Mouse (Mus musculus) stomach, embryonic 15.5 days (tissue): Measurements from ENCODE around the gene Sox21. TPM values are rescaled to one million over a fixed set of nuclear protein-coding genes. Genes with fewer than 3 reads are reported as not detected.

Source experiments
- ATAC-seq: fragments of 200-750 bp; cut with Nextera tagmentation; 2 replicates; pipeline ENCODE4 v1.8.0; 2017; ENCODE audit warnings: low read depth, moderate number of reproducible peaks, moderate TSS enrichment; ENCODE audit not compliant: insufficient read depth, low FRiP score
- H3K27ac ChIP-seq: fragments of 300-500 bp; sonication (generic); 2 replicates; pipeline ENCODE4 v1.5.1; 2015; ENCODE audit warnings: mild to moderate bottlenecking, inconsistent platforms
- H3K27me3 ChIP-seq: fragments of 300-500 bp; sonication (generic); replicated peaks from 2 replicates; pipeline ENCODE4 v1.6.1; 2015; ENCODE audit warnings: inconsistent platforms
- H3K36me3 ChIP-seq: fragments of 300-500 bp; sonication (generic); 2 replicates; pipeline ENCODE4 v1.6.1; 2015; ENCODE audit warnings: inconsistent platforms
- H3K4me1 ChIP-seq: fragments of 300-500 bp; sonication (generic); 2 replicates; pipeline ENCODE4 v1.6.1; 2015; ENCODE audit warnings: inconsistent platforms
- H3K4me2 ChIP-seq: fragments of 300-500 bp; sonication (generic); 2 replicates; pipeline ENCODE4 v1.6.1; 2015; ENCODE audit warnings: mild to moderate bottlenecking, inconsistent platforms
- H3K4me3 ChIP-seq: fragments of 300-500 bp; sonication (generic); replicated peaks from 2 replicates; pipeline ENCODE4 v1.5.1; 2015; ENCODE audit warnings: inconsistent platforms
- H3K9ac ChIP-seq: fragments of 300-500 bp; sonication (generic); 2 replicates; pipeline ENCODE4 v1.6.1; 2015; ENCODE audit warnings: inconsistent platforms
- H3K9me3 ChIP-seq: fragments of 300-500 bp; sonication (generic); 2 replicates; pipeline ENCODE4 v1.6.1; 2016; ENCODE audit warnings: inconsistent platforms
- whole genome bisulfite sequencing: fragments of 180-500 bp; shearing (Covaris S2); methylation state at CpG from one replicate; pipeline ENCODE4 v1.1.7; 2015; 5-methylcytosine and 5-hydroxymethylcytosine counted together
- polyA plus RNA-seq: library from polyadenylated mRNA; unstranded; fragments of >200 nt; fragmentation: Nextera tagmentation; extraction: Ambion mirVana; gene quantifications from 2 replicates; pipeline ENCODE4 v1.2.1, GENCODE M21; 2015

Gene Sox21
- polyA plus RNA-seq, 1 experiment from 2014 or later = 6.2 TPM

DNA sequence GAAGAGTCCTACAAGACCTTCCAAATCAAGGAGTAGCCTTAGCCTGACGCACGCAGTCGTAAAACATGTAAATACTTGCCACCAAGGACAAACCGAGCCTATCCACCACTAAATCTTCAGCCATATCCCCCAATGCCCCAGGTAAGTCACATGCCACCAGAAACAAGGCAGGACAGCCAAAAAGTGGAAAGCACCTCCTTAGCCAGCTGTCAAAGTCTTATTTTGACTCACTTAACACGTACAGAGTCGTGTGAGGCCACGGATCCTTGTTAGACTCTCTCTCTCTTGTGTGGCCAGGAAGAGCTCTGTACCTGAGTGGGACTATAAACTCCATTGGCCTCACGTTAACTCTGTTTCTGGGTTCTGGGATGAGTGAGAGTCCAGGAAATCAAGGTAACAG is 20.0 kb downstream of the Sox21 start:
- Histone ChIP-seq H3K27me3 (0 out of 2 replicates have a peak, but pooled peaks cover 3% of the 10 kb centered on the region), H3K9ac (no peak overlapping the region), H3K27ac (no peak overlapping the region), H3K9me3 (no peaks in the 10 kb centered on the region), H3K4me1 (no peaks in the 10 kb centered on the region), H3K36me3 (no peaks in the 10 kb centered on the region), H3K4me2 (no peak overlapping the region), H3K4me3 (no peak overlapping the region)
- 86% methylated on average over 8 of the region's 8 CpGs for WGBS
- ATAC-seq = no peak

DNA sequence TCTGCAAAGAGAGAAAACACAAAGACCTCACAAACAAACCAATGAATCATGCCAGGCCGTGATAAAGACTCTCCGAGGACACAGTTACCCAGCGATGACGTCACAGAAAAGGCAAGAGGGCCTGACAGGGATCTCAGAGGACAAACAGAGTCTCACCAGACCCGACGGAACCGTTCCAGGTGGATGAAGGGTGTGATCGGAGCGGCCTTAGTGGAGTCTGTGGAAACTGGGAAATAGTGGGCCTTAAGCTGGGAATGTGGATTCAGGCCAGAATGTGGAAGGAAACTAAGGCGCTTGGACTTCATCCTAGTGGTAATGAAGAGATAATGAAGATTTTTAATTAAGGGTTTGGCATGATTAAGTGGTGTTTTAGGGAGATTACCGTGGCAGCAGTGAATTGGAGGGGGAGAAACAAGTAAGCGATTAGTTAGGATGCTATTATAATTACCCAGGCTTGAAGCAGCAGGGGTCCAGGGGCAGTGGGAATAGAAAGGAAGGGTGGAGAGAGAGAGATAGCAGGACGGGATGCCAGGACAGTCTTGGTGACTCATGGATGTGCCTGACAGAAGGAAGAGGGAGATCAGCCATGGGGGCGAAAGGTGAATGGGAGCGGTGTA is 24.5 kb downstream of the Sox21 start:
- Histone ChIP-seq H3K27ac (no peak overlapping the region), H3K9ac (no peak overlapping the region), H3K4me2 (no peak overlapping the region), H3K36me3 (no peaks in the 10 kb centered on the region), H3K4me1 (no peaks in the 10 kb centered on the region), H3K4me3 (no peak overlapping the region), H3K27me3 (no peaks in the 10 kb centered on the region), H3K9me3 (no peaks in the 10 kb centered on the region)
- WGBS = 79% methylated on average over 15 of the region's 15 CpGs
- no peak for ATAC-seq

DNA sequence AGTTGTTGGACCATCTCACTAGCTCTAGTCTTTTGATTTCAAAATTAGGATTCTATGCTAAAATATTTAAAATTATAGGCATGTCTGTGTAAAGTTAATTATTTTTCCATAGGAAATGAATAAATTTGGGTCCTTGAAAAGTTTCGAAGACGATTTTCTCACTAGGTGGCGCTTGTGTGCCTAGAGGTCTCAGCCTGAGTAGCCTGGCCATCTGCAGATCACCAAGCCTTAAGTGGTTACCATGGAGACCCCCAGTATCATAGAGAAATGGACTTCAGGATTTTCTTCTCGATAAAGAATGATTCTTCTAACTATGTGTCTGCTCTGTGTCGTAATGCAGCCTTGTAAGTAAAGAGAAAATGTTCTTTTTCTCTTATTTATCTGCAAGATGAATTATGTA is 27.2 kb downstream of the Sox21 start:
- Histone ChIP-seq H3K27ac (no peak overlapping the region), H3K36me3 (no peaks in the 10 kb centered on the region), H3K9ac (no peak overlapping the region), H3K4me1 (no peaks in the 10 kb centered on the region), H3K9me3 (no peaks in the 10 kb centered on the region), H3K4me2 (no peak overlapping the region), H3K4me3 (no peak overlapping the region), H3K27me3 (no peaks in the 10 kb centered on the region)
- WGBS = 19% methylated on average over 5 of the region's 5 CpGs
- ATAC-seq = no peak

DNA sequence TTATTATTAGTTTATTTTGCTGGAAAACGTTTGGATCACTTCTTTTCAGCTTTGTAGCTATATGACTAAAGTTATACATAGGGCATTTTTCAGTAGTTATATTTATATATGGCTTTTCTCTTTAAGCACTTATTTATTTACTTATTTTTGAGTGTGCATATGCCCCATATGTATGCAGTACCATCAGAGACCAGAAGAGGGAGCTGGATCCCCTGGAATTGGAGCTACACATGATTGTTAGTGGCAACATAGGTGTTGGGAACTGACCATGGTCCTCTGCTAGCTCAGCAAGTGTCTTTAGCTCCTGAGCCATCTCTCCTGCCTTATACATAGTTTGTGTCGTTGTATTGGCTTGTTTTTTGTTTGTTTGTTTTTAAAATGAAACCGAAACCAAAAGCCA is 29.5 kb downstream of the Sox21 start:
- no peaks in the 10 kb centered on the region for H3K36me3 ChIP-seq
- no peak overlapping the region for H3K9ac ChIP-seq
- H3K4me1 ChIP-seq = no peaks in the 10 kb centered on the region
- no peak overlapping the region for H3K27ac ChIP-seq
- no peak overlapping the region for H3K4me3 ChIP-seq
- no peak for ATAC-seq
- no peak overlapping the region for H3K4me2 ChIP-seq
- WGBS = 82% methylated on average over 3 of the region's 3 CpGs
- H3K9me3 ChIP-seq = no peaks in the 10 kb centered on the region
- no peaks in the 10 kb centered on the region for H3K27me3 ChIP-seq

- no peak for ATAC-seq
- Histone ChIP-seq H3K4me2 (no peak overlapping the region), H3K9me3 (no peaks in the 10 kb centered on the region), H3K36me3 (no peaks in the 10 kb centered on the region), H3K4me3 (no peak overlapping the region), H3K4me1 (no peaks in the 10 kb centered on the region), H3K27me3 (no peaks in the 10 kb centered on the region), H3K9ac (no peak overlapping the region), H3K27ac (no peak overlapping the region)
- WGBS = 73% methylated on average over 7 of the region's 7 CpGs
Measured at GRCm38 (mm10) chr14:118203031-118203430, 33.8 kb downstream of the Sox21 start.

DNA sequence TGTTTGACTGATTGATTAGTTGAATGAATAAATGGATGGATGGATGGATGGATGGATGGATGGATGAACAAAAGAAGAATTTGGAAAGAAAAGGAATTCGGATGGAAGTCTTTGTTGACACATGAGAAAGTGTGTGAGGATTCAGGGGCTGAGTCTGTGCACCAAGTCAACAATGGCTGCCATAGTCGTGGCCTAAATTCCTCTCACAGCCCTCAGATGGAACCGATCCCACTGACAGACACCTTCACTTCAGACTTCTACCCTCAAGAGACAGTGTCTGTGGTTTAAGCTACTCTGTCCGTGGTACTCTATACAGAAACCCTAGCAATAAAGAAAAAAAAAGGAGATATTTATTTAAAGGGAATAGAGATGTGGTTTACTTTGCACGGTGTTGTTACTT is 34.8 kb downstream of the Sox21 start:
- Histone ChIP-seq H3K27me3 (no peaks in the 10 kb centered on the region), H3K36me3 (no peaks in the 10 kb centered on the region), H3K9ac (no peak overlapping the region), H3K4me3 (no peak overlapping the region), H3K4me2 (no peak overlapping the region), H3K9me3 (no peaks in the 10 kb centered on the region), H3K27ac (no peak overlapping the region), H3K4me1 (no peaks in the 10 kb centered on the region)
- WGBS = 87% methylated on average over 5 of the region's 5 CpGs
- ATAC-seq = no peak

DNA sequence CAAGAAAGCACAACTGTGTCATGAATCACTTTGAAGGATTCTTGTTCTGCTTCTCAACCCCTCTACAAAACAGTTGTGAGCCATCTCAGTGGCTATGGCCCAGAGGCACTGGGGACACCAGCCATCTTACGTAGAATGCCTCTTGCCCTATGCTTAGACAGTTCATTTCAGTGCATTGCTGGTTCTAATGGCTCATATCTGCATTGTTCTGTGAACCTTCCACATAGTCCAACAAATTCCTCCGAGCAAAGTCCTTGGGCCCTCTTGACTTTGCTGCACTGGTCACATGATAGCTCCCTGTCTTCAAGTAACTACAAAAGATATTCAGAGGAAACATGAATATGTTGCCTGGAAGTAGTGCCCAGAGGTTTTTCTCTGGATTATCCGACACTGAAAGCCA is 36.1 kb downstream of the Sox21 start:
- Histone ChIP-seq H3K27me3 (no peaks in the 10 kb centered on the region), H3K4me3 (no peak overlapping the region), H3K9ac (no peak overlapping the region), H3K27ac (no peak overlapping the region), H3K4me2 (no peak overlapping the region), H3K36me3 (no peaks in the 10 kb centered on the region), H3K4me1 (no peaks in the 10 kb centered on the region), H3K9me3 (no peaks in the 10 kb centered on the region)
- ATAC-seq = no peak
- WGBS = 84% methylated on average over 3 of the region's 3 CpGs

- Histone ChIP-seq H3K36me3 (no peaks in the 10 kb centered on the region), H3K27me3 (no peaks in the 10 kb centered on the region), H3K9me3 (no peaks in the 10 kb centered on the region), H3K9ac (no peak overlapping the region), H3K27ac (no peak overlapping the region), H3K4me2 (no peak overlapping the region), H3K4me3 (no peak overlapping the region), H3K4me1 (no peaks in the 10 kb centered on the region)
- no peak for ATAC-seq
- 67% methylated on average over 12 of the region's 12 CpGs for WGBS
Measured at GRCm38 (mm10) chr14:118197063-118197462, 39.8 kb downstream of the Sox21 start.

DNA sequence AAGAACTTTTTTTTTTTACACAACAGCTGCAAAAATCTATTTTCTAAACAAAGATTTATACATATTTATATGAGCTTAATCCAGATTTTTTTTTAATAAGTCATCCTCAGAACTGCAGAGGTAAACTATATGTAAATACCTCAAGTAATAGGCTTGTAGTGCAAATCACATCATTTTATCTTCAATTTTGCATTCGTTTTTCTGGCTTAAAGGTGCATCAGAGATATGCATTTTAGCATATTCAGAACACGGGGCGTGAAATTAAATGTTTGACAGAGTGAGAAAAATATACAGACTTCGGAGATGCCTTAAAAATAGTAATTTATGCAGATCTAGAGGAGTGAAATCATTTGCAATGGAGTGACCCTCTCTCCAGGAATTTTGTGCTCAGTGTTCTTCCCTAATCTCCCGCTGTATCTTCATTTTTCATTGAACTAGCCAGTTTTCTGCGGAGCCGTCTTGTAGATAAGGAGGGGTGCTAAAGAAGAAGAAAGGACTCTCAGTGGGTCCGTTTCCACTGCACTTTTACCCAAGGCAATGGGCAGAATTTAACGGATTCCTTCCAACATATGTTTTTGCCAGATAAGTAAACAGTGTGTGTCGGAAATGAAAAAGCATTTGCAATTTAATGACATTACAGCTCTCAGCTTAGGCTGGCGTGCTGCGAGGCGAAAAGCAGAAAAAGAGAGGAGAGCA is 42.5 kb downstream of the Sox21 start:
- Histone ChIP-seq H3K4me3 (no peak overlapping the region), H3K36me3 (no peaks in the 10 kb centered on the region), H3K4me1 (no peaks in the 10 kb centered on the region), H3K9me3 (no peaks in the 10 kb centered on the region), H3K9ac (no peak overlapping the region), H3K27me3 (no peaks in the 10 kb centered on the region), H3K4me2 (no peak overlapping the region), H3K27ac (no peak overlapping the region)
- ATAC-seq = no peak
- WGBS = 52% methylated on average over 13 of the region's 13 CpGs

GRCm38 (mm10) chr14:118193663-118194062 is 43.2 kb downstream of the Sox21 start:
- H3K4me3 ChIP-seq = no peak overlapping the region
- H3K4me1 ChIP-seq = no peaks in the 10 kb centered on the region
- 52% methylated on average over 10 of the region's 10 CpGs for WGBS
- ATAC-seq = no peak
- H3K27ac ChIP-seq = no peak overlapping the region
- H3K4me2 ChIP-seq = no peak overlapping the region
- no peaks in the 10 kb centered on the region for H3K36me3 ChIP-seq
- no peaks in the 10 kb centered on the region for H3K9me3 ChIP-seq
- no peaks in the 10 kb centered on the region for H3K27me3 ChIP-seq
- H3K9ac ChIP-seq = no peak overlapping the region

GRCm38 (mm10) chr14:118193001-118193628 is 43.7 kb downstream of the Sox21 start:
- no peaks in the 10 kb centered on the region for H3K27me3 ChIP-seq
- ATAC-seq = no peak
- 47% methylated on average over 10 of the region's 10 CpGs for WGBS

GRCm38 (mm10) chr14:118191442-118191841 is 45.4 kb downstream of the Sox21 start:
- Histone ChIP-seq H3K36me3 (no peaks in the 10 kb centered on the region), H3K27me3 (no peaks in the 10 kb centered on the region), H3K4me2 (no peak overlapping the region), H3K4me3 (no peak overlapping the region), H3K9ac (no peak overlapping the region), H3K4me1 (no peaks in the 10 kb centered on the region), H3K9me3 (no peaks in the 10 kb centered on the region), H3K27ac (no peak overlapping the region)
- no peak for ATAC-seq
- 72% methylated on average over 9 of the region's 9 CpGs for WGBS

More at GRCm38 (mm10) chr14:118193001-118193628, 43.7 kb downstream of the Sox21 start:
- Histone ChIP-seq H3K36me3 (no peaks in the 10 kb centered on the region), H3K9me3 (no peaks in the 10 kb centered on the region), H3K4me2 (no peak overlapping the region), H3K27ac (no peak overlapping the region), H3K9ac (no peak overlapping the region), H3K4me1 (no peaks in the 10 kb centered on the region), H3K4me3 (no peak overlapping the region)
